Mouse (Mus musculus): ENCODE measurements around the gene Ttc27. TPM values are rescaled to one million over a fixed set of nuclear protein-coding genes. Genes with fewer than 3 reads are reported as not detected.

The Ttc27 gene
- total and polyA plus RNA-seq, 2 experiments from 2014 or later: 12.2 to 12.9 TPM

GRCm38 (mm10) chr17:74870177-74871160, 152.9 kb downstream of the Ttc27 start:
- no peaks in the 10 kb centered on the region for H3K9me3 ChIP-seq (ENCODE audit: low read length)
- DNase-seq (ENCODE audit: low spot score): no peak
- H3K4me1 ChIP-seq (ENCODE audit: insufficient read depth, low read length): no peaks in the 10 kb centered on the region
- no peak overlapping the region for H3K27ac ChIP-seq
- no peak overlapping the region for H3K4me2 ChIP-seq (ENCODE audit: low read depth, low read length)
- ATAC-seq: no peak
- no peak overlapping the region for H3K4me3 ChIP-seq (ENCODE audit: low read length)
- WGBS: 73% methylated on average over 14 of the region's 14 CpGs
- no peaks in the 10 kb centered on the region for H3K36me3 ChIP-seq (ENCODE audit: insufficient read depth, low read length)
- no peaks in the 10 kb centered on the region for H3K27me3 ChIP-seq (ENCODE audit: insufficient read depth, low read length)
- TF ChIP-seq CTCF (IDR thresholded peaks at IDR 0.05; ENCODE audit: low read depth): no peak
- H3K9ac ChIP-seq (replicated peaks; ENCODE audit: low read length): no peak overlapping the region

- no peaks in the 10 kb centered on the region for H3K36me3 ChIP-seq (ENCODE audit: insufficient read depth, low read length)
- H3K9ac ChIP-seq (replicated peaks; ENCODE audit: low read length): no peak overlapping the region
- no peaks in the 10 kb centered on the region for H3K9me3 ChIP-seq (ENCODE audit: low read length)
- H3K4me2 ChIP-seq (ENCODE audit: low read depth, low read length): no peak overlapping the region
- WGBS: 88% methylated on average over 9 of the region's 9 CpGs
- no peak for ATAC-seq
- no peaks in the 10 kb centered on the region for H3K27me3 ChIP-seq (ENCODE audit: insufficient read depth, low read length)
- H3K27ac ChIP-seq: no peak overlapping the region
- no peaks in the 10 kb centered on the region for H3K4me1 ChIP-seq (ENCODE audit: insufficient read depth, low read length)
- H3K4me3 ChIP-seq (ENCODE audit: low read length): no peak overlapping the region
- no peak for DNase-seq (ENCODE audit: low spot score)
- TF ChIP-seq CTCF (IDR thresholded peaks at IDR 0.05; ENCODE audit: low read depth): no peak
Observed at GRCm38 (mm10) chr17:74872567-74872966, 155.0 kb downstream of the Ttc27 start.

GRCm38 (mm10) chr17:74873756-74874155, 156.2 kb downstream of the Ttc27 start:
- WGBS: 64% methylated on average over 1 of the region's 1 CpGs
- Histone ChIP-seq H3K9ac (replicated peaks; ENCODE audit: low read length) (no peak overlapping the region), H3K4me1 (ENCODE audit: insufficient read depth, low read length) (no peaks in the 10 kb centered on the region), H3K27me3 (ENCODE audit: insufficient read depth, low read length) (no peaks in the 10 kb centered on the region), H3K4me2 (ENCODE audit: low read depth, low read length) (no peak overlapping the region), H3K36me3 (ENCODE audit: insufficient read depth, low read length) (no peaks in the 10 kb centered on the region), H3K27ac (no peak overlapping the region), H3K9me3 (ENCODE audit: low read length) (no peaks in the 10 kb centered on the region), H3K4me3 (ENCODE audit: low read length) (no peak overlapping the region)
- DNase-seq (ENCODE audit: low spot score) (no peak), ATAC-seq (no peak)
- no peak for TF ChIP-seq CTCF (IDR thresholded peaks at IDR 0.05; ENCODE audit: low read depth)

- Histone ChIP-seq H3K27me3 (ENCODE audit: insufficient read depth, low read length) (no peaks in the 10 kb centered on the region), H3K4me1 (ENCODE audit: insufficient read depth, low read length) (no peaks in the 10 kb centered on the region), H3K36me3 (ENCODE audit: insufficient read depth, low read length) (no peaks in the 10 kb centered on the region), H3K4me3 (ENCODE audit: low read length) (no peak overlapping the region), H3K9me3 (ENCODE audit: low read length) (no peaks in the 10 kb centered on the region), H3K4me2 (ENCODE audit: low read depth, low read length) (no peak overlapping the region), H3K27ac (no peak overlapping the region), H3K9ac (replicated peaks; ENCODE audit: low read length) (no peak overlapping the region)
- ATAC-seq (no peak), DNase-seq (ENCODE audit: low spot score) (no peak)
- 92% methylated on average over 5 of the region's 5 CpGs for WGBS
- no peak for TF ChIP-seq CTCF (IDR thresholded peaks at IDR 0.05; ENCODE audit: low read depth)
Observed at GRCm38 (mm10) chr17:74875740-74876139, 158.2 kb downstream of the Ttc27 start.

GRCm38 (mm10) chr17:74876954-74877353, 159.4 kb downstream of the Ttc27 start:
- ATAC-seq: no peak
- no peaks in the 10 kb centered on the region for H3K27me3 ChIP-seq (ENCODE audit: insufficient read depth, low read length)
- no peaks in the 10 kb centered on the region for H3K36me3 ChIP-seq (ENCODE audit: insufficient read depth, low read length)
- H3K9me3 ChIP-seq (ENCODE audit: low read length): no peaks in the 10 kb centered on the region
- H3K4me1 ChIP-seq (ENCODE audit: insufficient read depth, low read length): no peaks in the 10 kb centered on the region
- no peak overlapping the region for H3K27ac ChIP-seq
- WGBS: 76% methylated on average over 10 of the region's 10 CpGs
- H3K4me3 ChIP-seq (ENCODE audit: low read length): no peak overlapping the region
- no peak for TF ChIP-seq CTCF (IDR thresholded peaks at IDR 0.05; ENCODE audit: low read depth)
- no peak overlapping the region for H3K9ac ChIP-seq (replicated peaks; ENCODE audit: low read length)
- DNase-seq (ENCODE audit: low spot score): no peak
- H3K4me2 ChIP-seq (ENCODE audit: low read depth, low read length): no peak overlapping the region

- H3K4me3 ChIP-seq (ENCODE audit: low read length): no peak overlapping the region
- H3K27me3 ChIP-seq (ENCODE audit: insufficient read depth, low read length): no peaks in the 10 kb centered on the region
- no peak for TF ChIP-seq CTCF (IDR thresholded peaks at IDR 0.05; ENCODE audit: low read depth)
- ATAC-seq: no peak
- no peak overlapping the region for H3K9ac ChIP-seq (replicated peaks; ENCODE audit: low read length)
- H3K36me3 ChIP-seq (ENCODE audit: insufficient read depth, low read length): no peaks in the 10 kb centered on the region
- H3K9me3 ChIP-seq (ENCODE audit: low read length): no peaks in the 10 kb centered on the region
- H3K4me1 ChIP-seq (ENCODE audit: insufficient read depth, low read length): no peaks in the 10 kb centered on the region
- 76% methylated on average over 7 of the region's 7 CpGs for WGBS
- no peak overlapping the region for H3K27ac ChIP-seq
- no peak for DNase-seq (ENCODE audit: low spot score)
- no peak overlapping the region for H3K4me2 ChIP-seq (ENCODE audit: low read depth, low read length)
Observed at GRCm38 (mm10) chr17:74879768-74880167, 162.2 kb downstream of the Ttc27 start.

- H3K9me3 ChIP-seq (ENCODE audit: low read length): no peaks in the 10 kb centered on the region
- no peak for TF ChIP-seq CTCF (IDR thresholded peaks at IDR 0.05; ENCODE audit: low read depth)
- ATAC-seq: no peak
Observed at GRCm38 (mm10) chr17:74887039-74887438, 169.5 kb downstream of the Ttc27 start.

More at GRCm38 (mm10) chr17:74887039-74887438, 169.5 kb downstream of the Ttc27 start:
- no peak overlapping the region for H3K4me2 ChIP-seq (ENCODE audit: low read depth, low read length)
- no peak for DNase-seq (ENCODE audit: low spot score)
- 63% methylated on average over 7 of the region's 7 CpGs for WGBS
- H3K4me3 ChIP-seq (ENCODE audit: low read length): no peak overlapping the region
- no peaks in the 10 kb centered on the region for H3K4me1 ChIP-seq (ENCODE audit: insufficient read depth, low read length)
- H3K27ac ChIP-seq: no peak overlapping the region
- H3K36me3 ChIP-seq (ENCODE audit: insufficient read depth, low read length): no peaks in the 10 kb centered on the region
- no peaks in the 10 kb centered on the region for H3K27me3 ChIP-seq (ENCODE audit: insufficient read depth, low read length)
- no peak overlapping the region for H3K9ac ChIP-seq (replicated peaks; ENCODE audit: low read length)

Measured in hindbrain, postnatal 0 days (tissue).